Mouse (Mus musculus) layer of hippocampus, postnatal 14 days (tissue): ENCODE measurements around the gene Kif5c. TPM values are rescaled to one million over a fixed set of nuclear protein-coding genes. Genes with fewer than 3 reads are reported as not detected.

Experiments
- DNase-seq, 2 experiments: peaks; one replicate each; pipeline ENCODE4 v3.0.0; 2021 to 2022; ENCODE audit warnings: low spot score in 2 of 2, mixed read lengths in 1 of 2
- total RNA-seq, 2 experiments: library from RNA; stranded (reverse); gene quantifications; 2 replicates each; pipeline ENCODE4 v1.2.3; 2021

Kif5c gene
- total RNA-seq, 2 experiments from 2014 or later: 557 to 563 TPM

DNA sequence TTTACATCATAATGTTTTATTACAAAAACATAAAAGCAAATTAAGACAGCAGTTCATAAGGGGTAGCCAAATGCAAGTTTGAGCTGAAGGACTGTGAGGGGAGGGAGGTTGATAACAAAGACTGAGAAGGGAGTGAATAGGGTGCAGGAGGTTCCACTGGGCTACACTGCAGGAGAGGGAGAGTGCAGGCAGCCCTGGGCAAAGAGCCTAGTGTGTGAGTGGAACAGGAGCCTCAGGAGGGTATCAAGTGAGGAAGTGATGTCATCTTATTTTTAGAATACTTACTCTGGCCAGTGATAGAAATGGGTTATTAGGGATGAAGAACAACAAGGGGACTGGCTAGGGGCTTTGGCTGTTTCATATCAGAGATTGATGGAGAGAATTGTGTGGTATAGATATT lies 42.2 kb downstream of the Kif5c start:
- DNase-seq: no peak

DNA sequence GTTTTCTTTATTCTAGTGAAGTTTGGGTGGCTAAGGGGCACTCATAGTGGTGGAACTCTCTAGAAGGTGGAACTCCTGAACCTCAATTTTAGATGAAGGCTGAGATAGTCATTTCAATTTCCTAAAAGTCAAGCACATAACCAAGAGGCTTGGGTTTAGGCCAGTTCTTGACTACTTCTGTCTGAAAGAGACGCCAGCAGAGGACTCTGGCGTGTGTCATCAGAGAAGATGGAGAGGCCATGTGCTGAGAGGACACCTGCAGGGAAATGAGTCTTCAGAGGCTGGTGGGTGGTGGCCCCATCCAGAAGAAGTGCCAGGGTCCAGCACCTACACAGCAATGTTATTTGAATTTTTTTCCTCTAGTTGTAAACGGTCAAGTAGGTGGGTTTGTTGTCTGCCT lies 42.8 kb downstream of the Kif5c start:
- no peak for DNase-seq

DNA sequence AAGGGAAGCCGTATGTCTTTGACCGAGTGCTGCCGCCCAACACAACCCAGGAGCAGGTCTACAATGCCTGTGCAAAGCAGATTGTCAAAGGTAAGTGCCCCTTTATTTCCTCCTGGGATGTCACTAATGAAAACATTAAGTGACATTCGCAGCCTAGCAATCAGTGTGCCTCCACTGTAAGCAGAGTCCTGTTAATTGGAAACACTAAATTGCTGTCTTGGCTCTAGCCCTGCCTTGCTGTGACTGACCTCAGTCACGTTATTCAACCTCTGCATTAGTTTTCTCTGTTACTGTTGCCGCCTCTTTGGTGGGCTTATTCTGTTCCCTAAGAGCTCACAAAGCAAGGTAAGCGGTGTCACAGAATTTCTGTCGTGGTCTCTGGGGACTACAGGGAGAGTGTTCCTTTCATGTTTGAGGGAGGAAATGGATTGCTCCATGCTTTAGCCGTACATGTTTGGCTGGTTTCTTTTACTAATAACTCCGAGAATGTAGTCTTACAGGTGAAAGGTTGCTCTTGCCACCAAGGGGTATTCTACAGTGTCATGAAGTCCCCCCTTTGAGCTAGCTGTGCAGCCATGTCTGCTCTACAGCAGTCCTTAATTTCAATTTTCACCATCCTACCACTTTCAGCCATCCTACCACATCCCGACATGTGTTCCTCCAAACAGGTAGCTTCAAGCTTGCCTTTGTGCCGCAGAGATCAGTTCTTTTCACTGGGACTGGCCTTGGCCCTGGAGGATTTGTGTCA lies 52.8 kb downstream of the Kif5c start:
- DNase-seq: no peak

DNA sequence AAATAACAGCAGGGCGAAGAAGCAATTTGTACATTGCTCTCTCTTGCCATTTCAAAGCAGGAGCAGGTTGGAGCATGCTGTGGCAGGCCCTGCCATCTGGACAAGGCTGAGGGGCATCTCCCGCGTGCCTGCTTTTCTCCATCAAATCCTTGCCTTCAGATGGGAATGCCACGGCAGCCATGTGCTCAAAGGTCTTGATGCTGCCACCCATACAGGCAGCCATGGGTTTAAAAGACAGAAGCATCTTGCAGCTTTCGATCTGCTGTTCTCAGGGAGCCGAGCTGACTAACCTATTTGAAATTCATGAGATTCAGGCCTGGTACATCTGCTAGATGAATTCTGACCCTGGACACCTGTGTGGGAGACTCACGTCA lies 53.4 kb downstream of the Kif5c start:
- DNase-seq: peak in 1 of 2 experiments; percentile 46

DNA sequence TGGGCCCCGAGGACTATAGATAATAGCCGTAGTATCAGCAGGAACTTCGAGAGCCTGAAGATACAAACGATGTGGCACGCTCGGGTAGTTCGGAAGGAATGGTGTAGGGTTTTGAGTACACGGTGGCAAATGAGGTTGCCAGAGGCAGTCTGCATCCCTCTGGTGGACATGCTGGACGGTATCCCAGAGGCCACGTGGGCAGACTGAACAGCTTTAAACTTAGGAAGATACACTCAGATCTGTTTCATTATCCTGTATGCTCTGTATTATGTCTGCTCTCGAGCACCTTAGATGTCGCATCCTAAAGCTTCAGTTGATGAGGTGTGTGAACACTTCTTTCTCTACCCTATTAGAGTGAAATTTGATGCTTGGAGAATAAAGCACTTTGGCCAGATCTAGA lies 56.9 kb downstream of the Kif5c start:
- no peak for DNase-seq

DNA sequence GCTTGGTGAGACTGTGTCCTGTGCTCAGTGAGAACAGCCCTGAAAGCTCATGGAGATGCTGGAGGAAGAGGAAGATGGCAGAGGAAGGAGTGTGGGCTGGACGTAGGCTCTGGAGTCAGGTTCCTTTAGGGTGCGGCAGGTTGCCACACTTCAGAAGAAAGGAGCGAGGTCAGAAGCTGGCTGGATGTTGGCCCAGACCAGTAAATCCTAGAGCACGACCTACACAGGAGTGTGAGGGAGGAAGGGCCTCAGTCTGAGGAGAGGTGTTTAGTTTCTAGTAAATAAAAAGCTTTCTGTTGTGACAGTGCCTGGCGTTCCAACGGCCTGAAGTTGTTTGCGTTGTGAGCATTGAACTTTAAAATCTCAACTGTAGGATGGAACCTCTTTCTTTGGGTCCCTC lies 59.3 kb downstream of the Kif5c start:
- no peak for DNase-seq

DNA sequence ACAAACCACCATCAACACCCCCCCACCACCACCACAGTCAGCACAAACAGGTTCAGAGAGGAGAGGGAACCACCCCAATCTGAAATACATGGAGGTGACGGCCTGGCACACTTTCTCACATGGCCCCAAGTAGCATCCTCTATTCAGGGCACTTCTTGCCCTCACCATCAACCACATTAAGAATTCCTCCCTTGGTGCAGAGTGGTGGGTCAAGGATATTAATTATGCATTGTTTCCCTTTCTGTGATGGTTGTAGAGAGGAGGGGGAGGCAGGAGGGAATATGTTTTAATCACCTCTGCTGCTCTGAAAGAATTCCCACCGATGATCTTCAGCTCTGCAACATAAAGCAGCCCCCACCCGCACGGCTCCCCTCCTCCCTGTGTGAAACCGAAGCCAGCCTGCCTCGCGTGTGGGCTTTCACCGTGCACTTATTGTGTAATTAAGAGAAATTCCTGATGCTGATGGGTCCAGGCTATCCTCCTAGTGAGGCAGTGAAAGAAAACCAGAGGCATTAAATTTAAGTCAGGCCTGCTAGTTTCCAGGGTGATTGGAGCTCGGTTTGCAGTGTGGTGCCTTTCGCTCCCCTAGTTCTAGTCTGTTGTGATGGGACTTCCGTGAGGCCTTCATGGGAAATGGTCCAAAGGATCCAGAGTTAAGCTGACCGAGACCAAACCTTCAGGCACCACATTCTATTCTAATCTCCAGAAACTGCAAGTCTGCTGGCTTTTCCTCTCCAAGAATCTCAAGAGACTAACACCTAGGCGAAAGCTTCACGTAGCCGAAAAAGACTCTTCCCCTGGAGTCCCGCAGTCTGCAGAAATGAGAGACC lies 60.3 kb downstream of the Kif5c start:
- DNase-seq: no peak

- no peak for DNase-seq
Observed at GRCm38 (mm10) chr2:49682754-49683153, 63.7 kb downstream of the Kif5c start.

- DNase-seq: no peak
Observed at GRCm38 (mm10) chr2:49684808-49685207, 65.7 kb downstream of the Kif5c start.

GRCm38 (mm10) chr2:49690421-49690826 lies 71.3 kb downstream of the Kif5c start:
- DNase-seq: no peak

- no peak for DNase-seq
Observed at GRCm38 (mm10) chr2:49691441-49691840, 72.3 kb downstream of the Kif5c start.

DNA sequence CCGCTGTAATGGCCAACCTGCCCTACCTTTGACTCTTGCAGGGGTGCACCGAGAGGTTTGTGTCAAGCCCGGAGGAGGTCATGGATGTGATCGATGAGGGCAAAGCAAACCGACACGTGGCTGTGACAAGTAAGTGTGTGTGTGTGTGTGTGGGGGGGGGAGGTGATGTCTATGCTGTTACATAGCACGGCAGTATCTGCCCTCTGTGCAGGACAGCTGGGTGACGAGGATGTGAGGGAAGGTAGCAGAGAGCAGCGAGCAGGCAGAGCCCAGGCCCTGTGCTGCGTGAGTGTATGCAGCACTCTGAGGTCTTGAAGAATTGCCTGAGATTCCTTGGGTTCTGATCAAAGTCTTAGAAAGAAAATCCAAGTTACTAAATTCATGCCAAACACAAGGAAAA lies 75.6 kb downstream of the Kif5c start:
- DNase-seq: no peak

DNA sequence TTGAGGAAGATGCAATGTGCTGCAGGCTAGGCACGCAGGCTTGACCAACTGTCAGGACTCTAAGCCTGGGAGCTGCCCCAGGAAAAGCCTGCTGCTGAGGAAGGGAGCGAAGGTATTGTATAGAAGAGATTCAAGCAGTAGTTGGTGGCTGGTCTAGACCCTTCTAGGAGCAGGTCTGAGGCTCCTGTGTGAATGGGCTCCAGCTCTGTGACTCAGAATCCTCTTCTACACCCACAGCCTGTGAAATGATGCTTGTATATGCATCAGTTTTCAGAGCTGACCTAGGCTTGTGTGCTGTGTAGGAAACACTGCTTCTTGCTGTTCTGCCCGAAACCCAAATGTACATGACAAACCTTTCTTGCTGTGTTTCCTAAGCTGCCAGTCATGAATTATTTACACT lies 76.4 kb downstream of the Kif5c start:
- DNase-seq: no peak

DNA sequence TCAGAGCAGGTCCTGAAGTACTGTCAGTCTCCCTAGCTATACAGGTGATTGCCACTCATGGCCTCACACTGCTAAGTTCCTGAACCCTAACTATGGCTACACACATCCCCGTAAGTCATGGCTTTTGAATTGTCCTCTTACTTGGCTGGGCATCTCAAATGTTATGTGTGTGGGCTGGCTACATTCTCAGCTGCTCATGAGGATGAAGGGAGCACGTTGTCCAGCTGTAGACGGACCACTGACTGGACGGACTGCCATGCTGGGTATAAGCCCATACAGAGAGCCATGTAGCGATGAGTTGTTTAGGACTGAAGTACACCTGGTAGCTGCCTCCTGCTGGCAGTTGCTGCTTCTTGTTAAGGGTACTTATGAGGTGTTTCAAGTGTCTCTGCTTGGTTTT lies 79.8 kb downstream of the Kif5c start:
- no peak for DNase-seq

DNA sequence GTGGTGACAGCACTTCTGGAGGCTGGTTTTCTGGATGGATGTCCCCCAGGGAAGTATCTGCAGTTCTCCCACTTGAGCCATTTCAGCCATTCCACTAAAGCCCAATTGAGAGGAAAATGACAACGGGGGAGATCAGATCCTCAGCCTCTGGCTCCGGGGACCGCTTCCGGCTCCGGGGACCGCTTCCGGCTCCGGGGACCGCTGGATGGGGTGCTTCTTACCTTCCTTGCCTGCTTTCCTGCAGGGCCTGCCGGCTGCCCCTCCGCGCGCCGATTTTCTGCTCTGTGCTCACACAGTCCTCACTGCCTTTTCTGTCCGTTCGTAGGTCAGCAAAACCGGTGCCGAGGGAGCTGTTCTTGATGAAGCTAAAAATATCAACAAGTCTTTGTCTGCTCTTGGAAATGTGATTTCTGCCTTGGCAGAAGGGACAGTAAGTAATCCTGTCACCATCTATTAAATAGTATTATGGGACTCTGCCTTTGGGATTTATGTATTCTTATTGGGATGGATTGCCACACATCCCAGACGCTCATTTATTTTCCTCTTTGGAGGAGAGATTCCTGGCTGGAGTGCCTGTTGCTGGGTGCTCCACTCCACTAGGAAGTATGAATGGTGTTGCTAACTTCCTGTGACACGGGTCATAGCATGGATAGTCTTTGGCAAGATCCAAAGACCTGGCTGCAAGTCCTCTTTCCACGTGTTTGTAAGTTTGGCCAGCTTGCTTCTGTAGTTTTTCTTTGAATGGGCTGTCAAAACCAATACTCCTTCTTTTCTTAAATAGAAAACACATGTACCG lies 81.3 kb downstream of the Kif5c start:
- no peak for DNase-seq

DNA sequence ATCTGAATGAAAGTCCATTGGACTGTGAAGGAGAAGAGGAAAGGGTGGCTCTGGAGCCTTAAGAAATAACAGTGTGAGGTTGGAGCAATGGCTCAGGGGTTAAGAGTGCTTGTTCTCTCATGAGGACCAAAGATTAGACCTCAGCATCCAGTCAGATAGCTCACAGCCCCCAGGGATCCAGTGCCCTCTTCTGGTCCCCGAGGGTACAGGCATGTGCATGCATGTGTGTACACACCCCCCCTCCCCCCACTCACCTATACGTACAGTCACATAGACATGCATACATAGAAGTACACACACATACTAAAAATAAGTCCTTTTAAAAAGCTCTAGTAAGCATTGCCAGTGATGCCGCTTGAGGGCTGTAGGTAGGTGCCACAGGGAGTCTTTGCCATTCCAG lies 91.1 kb downstream of the Kif5c start:
- DNase-seq: no peak

DNA sequence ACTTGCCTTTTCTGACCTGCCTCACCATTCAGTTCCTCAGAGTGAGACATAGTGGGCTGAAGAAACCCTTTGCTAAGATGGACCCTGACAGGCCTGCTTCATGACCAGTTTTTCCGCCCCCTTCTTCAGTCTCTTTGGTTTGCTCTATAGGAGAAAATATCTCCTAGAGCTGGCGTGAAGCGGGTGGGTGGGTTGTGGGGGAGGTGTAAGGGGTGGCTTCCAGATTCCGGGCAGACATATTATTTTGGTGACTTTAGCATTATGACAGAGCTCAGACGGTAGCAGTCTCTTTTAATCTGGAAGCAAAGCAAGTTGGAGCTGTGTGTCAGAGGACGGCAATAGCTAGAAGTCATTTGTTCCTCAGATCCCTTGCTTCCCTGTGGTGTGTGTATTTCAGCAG lies 92.6 kb downstream of the Kif5c start:
- no peak for DNase-seq

DNA sequence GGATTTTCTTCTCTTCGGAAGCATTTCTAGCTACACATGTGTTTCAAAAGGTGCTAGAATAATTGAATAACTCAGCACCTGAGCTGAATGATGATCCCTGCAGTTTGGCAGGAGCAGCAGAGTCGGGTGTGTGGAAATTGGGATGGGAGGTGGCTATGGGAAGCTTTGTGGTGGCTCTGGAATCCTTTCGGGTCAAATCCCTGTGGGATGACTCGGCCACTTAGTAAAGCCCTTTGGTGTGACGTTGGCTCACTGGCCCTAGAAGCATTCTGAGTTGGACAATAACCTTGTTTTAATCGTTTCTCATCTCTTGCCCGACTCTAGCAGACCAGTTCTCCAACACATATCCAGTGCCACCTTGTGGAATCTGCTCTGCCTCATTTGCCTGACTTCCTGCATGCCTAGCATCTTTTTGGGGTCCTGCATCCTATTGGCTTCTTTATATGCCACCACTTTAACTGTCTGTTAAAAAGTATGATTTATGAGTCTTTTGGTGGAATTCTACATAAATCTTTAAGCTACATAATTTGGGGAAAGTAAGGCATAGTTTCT lies 93.3 kb downstream of the Kif5c start:
- no peak for DNase-seq

DNA sequence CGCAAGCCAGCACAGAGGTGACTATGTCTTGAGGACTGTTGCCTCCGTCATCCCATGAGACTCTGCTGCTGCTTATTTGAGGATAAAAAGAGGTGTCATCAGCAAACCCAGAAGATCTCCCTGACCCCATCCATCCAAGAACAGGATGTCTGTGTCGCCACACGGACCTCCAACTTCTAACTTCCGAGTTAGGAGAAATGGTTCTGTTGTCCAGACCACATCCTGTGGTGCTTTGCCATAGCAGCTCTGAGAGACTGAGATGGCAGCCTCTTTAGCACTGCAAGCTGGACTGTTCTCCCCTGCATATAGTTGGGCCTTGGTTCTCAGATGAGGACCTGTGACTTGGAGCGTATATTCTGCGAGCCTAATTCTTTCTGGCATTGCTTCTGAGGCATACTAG lies 97.4 kb downstream of the Kif5c start:
- DNase-seq: no peak

GRCm38 (mm10) chr2:49717437-49718116 lies 98.5 kb downstream of the Kif5c start:
- DNase-seq: no peak

GRCm38 (mm10) chr2:49718492-49718891 lies 99.4 kb downstream of the Kif5c start:
- DNase-seq: no peak
